Mouse (Mus musculus): ENCODE data around the gene Ttc14.

- TF ChIP-seq CTCF (IDR thresholded peaks at IDR 0.05; ENCODE audit: control insufficient read depth, insufficient read depth, insufficient read length) (no peak), MAX (IDR thresholded peaks at IDR 0.05) (no peak), CEBPB (IDR thresholded peaks at IDR 0.05; ENCODE audit: low read depth) (no peak)
These were observed 47.0 kb downstream of the Ttc14 start for GRCm38 (mm10) chr3:33846639-33847038.

Data from C2C12 (cell line).